Mouse (Mus musculus) 3T3-L1 (cell line): Measurements from ENCODE around the gene Rgr.
"Not testable (repeated sequence)": the region's sequence is repeated elsewhere in the genome, so short reads cannot be mapped to it uniquely, and the experiment has no call there.

Experiments used
- DNase-seq: peaks from one replicate; pipeline ENCODE4 v3.0.0-alpha.2; 2015; ENCODE audit warnings: low read depth, low spot score

Rgr gene

GRCm38 (mm10) chr14:37000780-37001179 lies 48.0 kb downstream of the Rgr start:
- DNase-seq, result not testable (repeated sequence)

DNA sequence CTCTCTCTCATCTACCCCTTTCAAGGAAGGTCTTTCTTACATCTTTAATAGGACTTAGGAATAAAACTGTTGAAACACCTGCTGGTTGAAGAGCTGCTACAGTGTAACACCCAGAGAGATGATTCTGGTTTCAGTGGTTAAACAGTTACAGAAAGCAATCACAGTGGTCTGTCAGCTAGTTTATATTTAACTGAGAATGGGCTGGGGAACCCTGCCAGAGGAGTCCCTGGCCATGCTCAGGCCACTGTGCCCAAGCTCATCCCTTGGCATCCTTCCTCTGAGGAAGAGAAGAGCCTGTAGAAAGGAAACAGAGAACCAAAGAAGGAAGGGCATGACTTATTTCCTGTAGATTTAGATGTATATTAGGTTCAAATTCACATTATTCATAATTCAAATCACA lies 59.0 kb downstream of the Rgr start:
- no peak for DNase-seq

DNA sequence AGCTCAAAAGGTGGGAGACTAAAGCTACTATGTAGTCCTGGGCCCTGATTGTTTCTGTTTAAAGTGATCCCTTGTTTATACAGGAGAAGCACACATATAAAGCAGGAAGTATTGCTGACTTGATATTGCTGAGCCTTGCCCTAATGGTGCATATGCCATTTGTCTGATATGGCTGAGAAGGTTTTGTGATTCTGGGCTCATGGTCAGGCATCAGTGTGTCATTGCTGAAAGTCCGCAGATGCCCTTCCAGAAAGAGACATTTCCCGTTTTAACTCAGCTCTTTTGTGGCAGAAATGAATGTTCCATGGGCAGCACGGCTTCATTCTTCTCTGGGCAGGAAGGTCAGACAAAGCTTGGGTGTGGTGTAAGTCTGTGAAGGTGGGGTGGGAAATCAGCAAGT lies 63.1 kb downstream of the Rgr start:
- DNase-seq, result no peak
